Mouse (Mus musculus) CH12.LX (cell line): ENCODE data around the gene Cadm1. TPM values are rescaled to one million over a fixed set of nuclear protein-coding genes. Genes with fewer than 3 reads are reported as not detected.

Experiments
- DNase-seq: peaks from one replicate; pipeline ENCODE4 v3.0.0-alpha.2; 2013; ENCODE audit errors: extremely low read depth
- H3K27ac ChIP-seq: 2 replicates; pipeline ENCODE4 v1.5.1; 2012; ENCODE audit warnings: low read depth, mild to moderate bottlenecking, control low read depth, moderate library complexity; ENCODE audit not compliant: insufficient read depth
- H3K27me3 ChIP-seq: replicated peaks from 2 replicates; pipeline ENCODE3; 2012; ENCODE audit warnings: inconsistent platforms
- H3K36me3 ChIP-seq, 2 experiments: replicated peaks in 1 of 2; 2 replicates each; pipeline versions ENCODE3 to v1.6.1; 2012; ENCODE audit warnings: inconsistent platforms in 1 of 2, low read length in 1 of 2, mild to moderate bottlenecking in 1 of 2, mixed read lengths in 1 of 2, moderate library complexity in 1 of 2; ENCODE audit not compliant: control insufficient read depth in 1 of 2, insufficient read depth in 1 of 2
- H3K4me1 ChIP-seq, 2 experiments: 2 replicates each; pipeline ENCODE4 v1.6.1; 2012; ENCODE audit warnings: inconsistent platforms in 1 of 2, moderate library complexity in 1 of 2; ENCODE audit not compliant: insufficient read depth in 2 of 2, control insufficient read depth in 1 of 2
- H3K4me2 ChIP-seq: 2 replicates; pipeline ENCODE4 v1.6.1; 2012; ENCODE audit warnings: low read depth, mild to moderate bottlenecking, control low read depth; ENCODE audit not compliant: poor library complexity, insufficient read depth, severe bottlenecking
- H3K4me3 ChIP-seq, 3 experiments: fragments of 150-350 bp in 1 of 3; sonication (generic) in 1 of 3; replicated peaks in 1 of 3; 2 replicates each; pipeline versions ENCODE3 to v1.5.1; 2011 to 2012; ENCODE audit warnings: low read depth in 2 of 3, low read length in 2 of 3, mild to moderate bottlenecking in 2 of 3, moderate library complexity in 2 of 3, control low read depth in 1 of 3, improper control_type of control experiment in 1 of 3, inconsistent platforms in 1 of 3, mixed read lengths in 1 of 3; ENCODE audit not compliant: poor library complexity in 1 of 3
- H3K79me2 ChIP-seq: replicated peaks from 2 replicates; pipeline ENCODE4 v1.6.1; 2012; ENCODE audit warnings: mild to moderate bottlenecking, moderate library complexity; ENCODE audit not compliant: control insufficient read depth, poor library complexity, insufficient read depth, severe bottlenecking; ENCODE audit errors: extremely low read depth
- H3K9ac ChIP-seq: 2 replicates; pipeline ENCODE4 v1.6.1; 2012; ENCODE audit warnings: low read depth, mild to moderate bottlenecking, control low read depth, moderate library complexity; ENCODE audit not compliant: insufficient read depth
- H3K9me3 ChIP-seq: replicated peaks from 2 replicates; pipeline ENCODE3; 2012; ENCODE audit warnings: low read length, inconsistent platforms, mixed read lengths
- BHLHE40 ChIP-seq: IDR thresholded peaks from 2 replicates; pipeline ENCODE4 v1.6.1; 2011; ENCODE audit warnings: mild to moderate bottlenecking, low read depth, low read length, improper control_type of control experiment
- E2F4 ChIP-seq: IDR thresholded peaks from 2 replicates; pipeline ENCODE4 v1.6.1; 2011; ENCODE audit warnings: low read depth, low read length, improper control_type of control experiment; ENCODE audit not compliant: insufficient replicate concordance
- JUN ChIP-seq: IDR thresholded peaks from 2 replicates; pipeline ENCODE4 v1.6.1; 2011; ENCODE audit warnings: low read depth, mild to moderate bottlenecking, low read length, improper control_type of control experiment, moderate library complexity; ENCODE audit not compliant: insufficient read depth
- JUND ChIP-seq: conservative IDR thresholded peaks from 2 replicates; pipeline ENCODE4 v1.6.1; 2011; ENCODE audit warnings: low read depth, low read length, improper control_type of control experiment
- MAFK ChIP-seq: IDR thresholded peaks from 2 replicates; pipeline ENCODE4 v1.6.1; 2011; ENCODE audit warnings: low read length, improper control_type of control experiment; ENCODE audit not compliant: insufficient replicate concordance
- MEF2A ChIP-seq: IDR thresholded peaks from 2 replicates; pipeline ENCODE4 v1.6.1; 2014; ENCODE audit warnings: low read depth, mild to moderate bottlenecking, inconsistent platforms, low read length, improper control_type of control experiment, borderline replicate concordance
- MXI1 ChIP-seq: IDR thresholded peaks from 2 replicates; pipeline ENCODE4 v1.6.1; 2011; ENCODE audit warnings: mild to moderate bottlenecking, low read depth, low read length, improper control_type of control experiment
- MYC ChIP-seq: IDR thresholded peaks from 2 replicates; pipeline ENCODE4 v1.6.1; 2011; ENCODE audit warnings: low read depth, mild to moderate bottlenecking, improper control_type of control experiment, low read length
- NELFE ChIP-seq: IDR thresholded peaks from 2 replicates; pipeline ENCODE4 v1.6.1; 2011; ENCODE audit warnings: low read depth, low read length, improper control_type of control experiment
- NRF1 ChIP-seq: IDR thresholded peaks from 2 replicates; pipeline ENCODE4 v1.6.1; 2014; ENCODE audit warnings: low read depth, mild to moderate bottlenecking, inconsistent platforms, low read length, improper control_type of control experiment, moderate library complexity
- POLR2A ChIP-seq: IDR thresholded peaks from 2 replicates; pipeline ENCODE4 v1.6.1; 2011; ENCODE audit warnings: low read depth, mild to moderate bottlenecking, improper control_type of control experiment, low read length
- POLR2AphosphoS2 ChIP-seq: IDR thresholded peaks from 2 replicates; pipeline ENCODE4 v1.6.1; 2011; ENCODE audit warnings: low read depth, low read length, improper control_type of control experiment
- TBP ChIP-seq: conservative IDR thresholded peaks from 2 replicates; pipeline ENCODE4 v1.6.1; 2011; ENCODE audit warnings: low read depth, low read length, improper control_type of control experiment
- TCF12 ChIP-seq: IDR thresholded peaks from 2 replicates; pipeline ENCODE4 v1.6.1; 2014; ENCODE audit warnings: low read depth, mild to moderate bottlenecking, inconsistent platforms, low read length, improper control_type of control experiment
- USF1 ChIP-seq: IDR thresholded peaks from 2 replicates; pipeline ENCODE4 v1.6.1; 2014; ENCODE audit warnings: low read depth, mild to moderate bottlenecking, inconsistent platforms, low read length, improper control_type of control experiment
- USF2 ChIP-seq: conservative IDR thresholded peaks from 2 replicates; pipeline ENCODE4 v1.6.1; 2011; ENCODE audit warnings: low read depth, low read length, improper control_type of control experiment
- ZC3H11A ChIP-seq: IDR thresholded peaks from 2 replicates; pipeline ENCODE4 v1.6.1; 2012; ENCODE audit warnings: low read depth, mild to moderate bottlenecking, inconsistent platforms, low read length, improper control_type of control experiment
- dilution Hi-C: fragments of 300-500 bp; cut with MboI; formaldehyde crosslinking; loops from 2 replicates; pipeline ENCODE4 v1.14.3; 2020; ENCODE audit warnings: low sequenced_read_pairs; ENCODE audit not compliant: extremely low pct_unique_long_range_greater_than_20kb, extremely low pct_ligation_motif_present
- in situ Hi-C: fragments of 300-500 bp; cut with MboI; formaldehyde crosslinking; loops from 3 replicates; pipeline ENCODE4 v1.14.3; 2019; ENCODE audit warnings: low sequenced_read_pairs, low pct_ligation_motif_present, low pct_unique_long_range_greater_than_20kb, mixed read lengths
- polyA plus RNA-seq: library from polyadenylated mRNA; unstranded; fragments of >175 nt; gene quantifications from 2 replicates; pipeline ENCODE4 v1.2.1, GENCODE M21; 2012; ENCODE audit warnings: low read depth; ENCODE audit not compliant: insufficient read length
- total RNA-seq, 2 experiments: library from RNA; depleted of rRNA; stranded (reverse); fragments of 300-350 nt in 1 of 2; fragments of >200 nt in 1 of 2; gene quantifications; 2 replicates each; pipeline ENCODE4 v1.2.3; 2012 to 2014

Gene Cadm1
- total and polyA plus RNA-seq, 3 experiments, result not detected

DNA sequence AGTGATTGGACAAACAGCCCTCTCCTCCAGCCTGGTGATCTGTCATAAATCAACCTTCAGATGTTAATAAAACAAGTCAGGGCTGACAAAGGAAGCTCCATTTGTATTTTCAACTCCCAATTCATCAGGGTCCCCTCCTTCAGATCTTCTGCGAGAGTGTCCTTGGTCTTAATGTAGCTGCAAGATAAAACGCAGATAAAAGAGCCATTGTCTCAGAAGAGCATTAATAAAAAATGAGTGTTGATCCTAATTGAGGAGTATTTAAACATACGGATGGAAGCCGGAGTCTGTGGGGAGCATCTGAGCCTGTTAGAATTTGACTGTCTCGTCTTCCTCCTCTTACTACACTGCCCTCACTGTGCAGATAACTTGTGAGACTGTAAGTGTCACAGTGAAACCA is 234.9 kb downstream of the Cadm1 start:
- Histone ChIP-seq H3K27me3 (no peaks in the 10 kb centered on the region), H3K9ac (no peak overlapping the region), H3K4me3 (no peak overlapping the region), H3K4me1 (peaks cover 0 to 12% of the 10 kb centered on the region in 2 experiments; a peak in 2 of 4 replicates), H3K36me3 (no peaks in the 10 kb centered on the region), H3K9me3 (peaks cover 45% of the 10 kb centered on the region), H3K27ac (no peak overlapping the region), H3K4me2 (no peak overlapping the region), H3K79me2 (no peaks in the 10 kb centered on the region)
- DNase-seq, result no peak
- TF ChIP-seq POLR2A (no peak), MYC (no peak), NELFE (no peak), USF2 (no peak), MEF2A (no peak), JUND (no peak), ZC3H11A (no peak), JUN (no peak), E2F4 (no peak), MAFK (no peak), USF1 (no peak), MXI1 (no peak), TCF12 (no peak)
- dilution Hi-C loops, result no loop called here
- in situ Hi-C loops, result no loop called here

DNA sequence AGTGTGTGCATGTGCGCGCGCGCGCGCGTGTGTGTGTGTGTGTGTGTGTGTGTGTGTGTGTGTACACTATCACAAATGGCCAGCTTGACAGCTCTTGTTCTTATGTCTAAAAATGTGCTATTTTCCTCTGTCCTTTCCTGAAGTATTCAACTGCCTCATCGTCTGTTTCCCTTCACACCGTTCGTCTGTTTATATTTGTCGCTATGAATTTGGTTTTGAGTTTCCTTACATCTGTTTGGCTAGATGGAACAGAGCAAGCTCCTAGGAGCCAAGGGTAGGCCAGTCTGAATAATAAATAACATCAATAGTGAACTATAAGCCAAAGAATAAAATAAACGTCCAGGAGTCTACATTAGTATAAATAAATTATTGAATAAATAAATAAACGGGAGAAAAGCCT is 235.3 kb downstream of the Cadm1 start:
- dilution Hi-C loops, result no loop called here

DNA sequence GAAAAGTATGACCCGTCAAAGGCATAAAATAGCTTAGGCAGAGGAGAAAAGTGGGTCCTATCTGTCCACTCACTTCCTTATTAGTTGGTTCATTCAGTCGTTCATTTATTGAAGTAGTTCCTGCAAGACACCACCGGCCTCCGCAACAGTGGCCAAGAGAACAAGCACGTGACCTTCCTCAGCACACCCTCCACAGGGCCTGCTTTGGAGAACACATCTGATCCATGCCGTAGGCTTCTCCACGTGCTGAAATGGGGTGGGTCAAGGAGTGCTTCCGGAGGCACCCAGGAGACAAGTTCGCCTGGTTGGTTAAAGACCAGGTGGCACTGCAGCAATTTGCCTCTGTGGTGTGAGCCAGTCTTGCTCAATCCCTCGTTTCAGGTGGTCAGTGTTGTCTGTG is 236.4 kb downstream of the Cadm1 start:
- H3K9me3 ChIP-seq, result peaks cover 38% of the 10 kb centered on the region
- in situ Hi-C loops (no loop called here), dilution Hi-C loops (no loop called here)
- TF ChIP-seq TBP (no peak), POLR2AphosphoS2 (no peak)
- no peak overlapping the region for H3K4me3 ChIP-seq
- no peak overlapping the region for H3K27ac ChIP-seq
- no peak for DNase-seq
- H3K36me3 ChIP-seq, result no peaks in the 10 kb centered on the region
- no peak overlapping the region for H3K4me2 ChIP-seq
- no peak overlapping the region for H3K9ac ChIP-seq
- H3K4me1 ChIP-seq, result peaks cover 0 to 15% of the 10 kb centered on the region in 2 experiments; a peak in 2 of 4 replicates
- no peaks in the 10 kb centered on the region for H3K79me2 ChIP-seq
- H3K27me3 ChIP-seq, result no peaks in the 10 kb centered on the region

More for the DNA sequence above, 235.3 kb downstream of the Cadm1 start:
- peaks cover 45% of the 10 kb centered on the region for H3K9me3 ChIP-seq
- in situ Hi-C loops, result no loop called here
- H3K4me3 ChIP-seq, result no peak overlapping the region
- no peak overlapping the region for H3K9ac ChIP-seq
- no peak overlapping the region for H3K27ac ChIP-seq
- TF ChIP-seq BHLHE40 (no peak), MEF2A (no peak), MYC (no peak), ZC3H11A (no peak), POLR2AphosphoS2 (no peak), NRF1 (no peak)
- H3K79me2 ChIP-seq, result no peaks in the 10 kb centered on the region
- no peak for DNase-seq
- no peak overlapping the region for H3K4me2 ChIP-seq
- H3K27me3 ChIP-seq, result no peaks in the 10 kb centered on the region
- H3K4me1 ChIP-seq, result peaks cover 0 to 12% of the 10 kb centered on the region in 2 experiments; a peak in 2 of 4 replicates
- no peaks in the 10 kb centered on the region for H3K36me3 ChIP-seq
